Mouse (Mus musculus): ENCODE results near the gene Uchl5. TPM values are rescaled to one million over a fixed set of nuclear protein-coding genes. Genes with fewer than 3 reads are reported as not detected.

The Uchl5 gene
- 57.6 and 61.5 TPM in 2 replicates for polyA plus RNA-seq (2015; fragmentation: Nextera tagmentation; extraction: Ambion mirVana)

DNA sequence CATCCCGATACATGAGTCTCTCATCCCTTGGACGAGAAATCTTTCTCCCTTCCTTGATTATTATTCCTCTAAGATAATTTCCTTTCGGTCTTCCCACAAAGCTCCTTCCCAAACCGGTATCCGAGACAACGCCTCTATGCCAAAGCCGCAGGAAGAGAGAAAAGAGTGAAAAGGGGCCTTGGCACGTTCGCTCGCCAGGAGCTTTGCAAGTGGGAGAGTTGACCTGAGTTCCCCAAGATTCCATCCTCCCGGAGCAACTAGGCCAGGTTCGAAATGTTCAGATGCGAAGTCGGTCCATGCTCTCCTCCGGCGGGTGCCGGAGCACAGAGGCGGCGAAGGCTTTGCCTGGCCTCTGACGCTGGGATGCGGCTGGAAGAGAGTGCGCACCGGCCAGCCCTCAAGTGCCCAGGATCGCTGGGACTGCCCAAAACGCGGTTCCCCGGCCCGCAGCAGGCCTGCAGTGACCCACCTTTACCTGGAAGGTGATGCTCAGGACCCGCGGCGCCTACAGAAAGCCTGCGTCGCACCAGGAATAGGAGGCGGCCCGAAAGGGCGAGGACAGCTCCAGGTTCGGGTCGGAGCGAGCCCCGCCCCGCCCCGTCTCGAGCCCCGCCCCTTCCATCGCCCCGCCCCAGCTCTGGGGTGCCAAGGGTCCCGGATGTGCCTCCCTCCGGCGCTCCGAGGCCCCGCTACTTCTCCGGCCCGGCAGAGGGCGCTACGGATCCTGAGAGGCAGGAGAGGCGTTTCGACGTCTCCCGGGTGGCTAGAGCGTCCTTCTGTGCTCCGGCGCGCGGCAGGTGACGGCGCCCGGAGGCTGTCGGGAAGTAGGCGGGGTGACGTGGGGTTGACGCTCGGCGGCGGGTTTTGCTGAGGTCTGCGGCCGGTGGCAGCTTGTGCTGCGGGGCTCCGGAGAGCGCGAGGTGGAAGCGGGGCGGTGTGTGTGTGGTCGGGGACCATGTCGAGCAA, at the start of gene Uchl5, which contains the start of gene Trove2:
TSS of gene Uchl5 (plus strand) at position 827 of the 966 bp plus-strand sequence.
TSS of gene Trove2 (minus strand) at position 623 of the 966 bp plus-strand sequence.
- under 1% methylated on average over 80 of the region's 84 CpGs for WGBS
- peak within 1 kb of the TSS; percentile 89 for H3K27ac ChIP-seq (replicated peaks)
- H3K4me2 ChIP-seq (replicated peaks; ENCODE audit: low read depth): peak within 1 kb of the TSS; percentile 95
- DNase-seq (ENCODE audit: low spot score) (peak; percentile 99), ATAC-seq (ENCODE audit: low FRiP score, low TSS enrichment) (peak; percentile 97)
- TF ChIP-seq CTCF (IDR thresholded peaks at IDR 0.05; ENCODE audit: low read depth): peak; percentile 97
- peak; percentile 21 for TF ChIP-seq EP300 (optimal IDR thresholded peaks at IDR 0.05)
- H3K4me3 ChIP-seq (ENCODE audit: low read depth, low read length): peak within 1 kb of the TSS; percentile 93
- H3K27me3 ChIP-seq (ENCODE audit: control insufficient read depth, insufficient read depth, low read length): no peaks in the 10 kb centered on the region
- no peaks in the 10 kb centered on the region for H3K4me1 ChIP-seq (replicated peaks; ENCODE audit: control insufficient read depth, insufficient read depth)
- H3K36me3 ChIP-seq (ENCODE audit: control insufficient read depth, insufficient read depth, low read length): no peaks in the 10 kb centered on the region
- no peaks in the 10 kb centered on the region for H3K9me3 ChIP-seq (ENCODE audit: control insufficient read depth, low read length)
- peak within 1 kb of the TSS; percentile 90 for H3K9ac ChIP-seq (ENCODE audit: low read length)

DNA sequence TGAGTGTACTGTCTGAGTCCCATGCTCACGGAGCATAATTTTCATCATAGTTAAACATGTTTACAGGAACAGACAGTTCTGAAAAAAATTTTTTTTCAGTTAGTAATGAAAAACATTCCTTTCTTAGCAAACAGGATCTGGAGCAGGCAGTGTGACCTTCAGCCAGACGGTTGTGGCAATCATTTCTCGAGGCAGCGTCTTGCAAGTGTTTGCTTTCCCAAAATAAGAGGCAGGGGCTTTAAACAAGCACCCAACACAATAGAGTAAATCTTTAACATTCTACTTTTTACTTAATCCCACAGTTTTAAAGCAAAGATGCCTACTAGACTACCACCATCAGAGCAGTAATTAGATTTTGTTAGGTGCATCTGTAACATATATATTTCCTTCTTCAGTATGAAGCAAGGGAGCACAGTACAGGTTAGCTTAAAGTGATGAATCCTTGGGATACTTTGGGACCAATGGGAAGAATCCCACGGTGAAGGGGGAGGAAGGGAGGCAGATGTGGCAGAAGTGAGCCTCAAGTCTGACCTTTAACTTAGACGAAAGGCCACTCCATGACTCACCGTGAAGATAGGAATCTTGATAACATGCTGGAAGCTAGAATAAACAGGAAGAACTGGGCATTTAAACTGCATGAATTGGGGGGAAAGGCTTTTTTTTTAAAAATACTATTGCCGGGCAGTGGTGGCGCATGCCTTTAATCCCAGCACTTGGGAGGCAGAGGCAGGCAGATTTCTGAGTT, 49.2 kb upstream of the Uchl5 start:
- TF ChIP-seq EP300 (optimal IDR thresholded peaks at IDR 0.05) (no peak), CTCF (IDR thresholded peaks at IDR 0.05; ENCODE audit: low read depth) (no peak)
- Histone ChIP-seq H3K4me2 (replicated peaks; ENCODE audit: low read depth) (no peak overlapping the region), H3K9me3 (ENCODE audit: control insufficient read depth, low read length) (no peaks in the 10 kb centered on the region), H3K9ac (ENCODE audit: low read length) (no peak overlapping the region), H3K4me3 (ENCODE audit: low read depth, low read length) (no peak overlapping the region), H3K27ac (replicated peaks) (no peak overlapping the region), H3K4me1 (replicated peaks; ENCODE audit: control insufficient read depth, insufficient read depth) (no peaks in the 10 kb centered on the region), H3K27me3 (ENCODE audit: control insufficient read depth, insufficient read depth, low read length) (no peaks in the 10 kb centered on the region), H3K36me3 (ENCODE audit: control insufficient read depth, insufficient read depth, low read length) (no peaks in the 10 kb centered on the region)
- DNase-seq (ENCODE audit: low spot score): no peak
- WGBS: 40% methylated on average over 9 of the region's 9 CpGs
- no peak for ATAC-seq (ENCODE audit: low FRiP score, low TSS enrichment)

DNA sequence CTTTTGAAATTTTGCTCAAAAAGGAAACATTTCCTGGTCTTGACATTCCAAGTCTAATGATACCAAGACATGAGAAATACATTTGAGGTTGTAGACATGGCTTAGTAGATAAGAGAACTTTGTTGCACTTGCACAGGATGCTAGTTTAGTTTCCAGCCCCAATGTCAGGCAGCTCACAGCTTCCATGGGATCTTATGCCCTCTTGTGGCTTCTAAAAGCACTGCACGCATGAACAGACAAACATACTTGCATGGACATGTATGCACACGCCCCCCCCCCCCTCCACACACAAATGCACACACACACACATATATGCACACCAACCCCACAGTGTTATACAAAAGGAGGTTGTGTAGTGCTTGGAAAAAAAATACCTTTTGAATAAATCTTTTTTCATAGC, 46.2 kb upstream of the Uchl5 start:
- no peaks in the 10 kb centered on the region for H3K9me3 ChIP-seq (ENCODE audit: control insufficient read depth, low read length)
- H3K9ac ChIP-seq (ENCODE audit: low read length): no peak overlapping the region
- H3K4me2 ChIP-seq (replicated peaks; ENCODE audit: low read depth): no peak overlapping the region
- H3K4me3 ChIP-seq (ENCODE audit: low read depth, low read length): no peak overlapping the region
- H3K27me3 ChIP-seq (ENCODE audit: control insufficient read depth, insufficient read depth, low read length): no peaks in the 10 kb centered on the region
- TF ChIP-seq EP300 (optimal IDR thresholded peaks at IDR 0.05) (no peak), CTCF (IDR thresholded peaks at IDR 0.05; ENCODE audit: low read depth) (peak; percentile 67)
- no peaks in the 10 kb centered on the region for H3K4me1 ChIP-seq (replicated peaks; ENCODE audit: control insufficient read depth, insufficient read depth)
- peak; percentile 34 for DNase-seq (ENCODE audit: low spot score)
- H3K36me3 ChIP-seq (ENCODE audit: control insufficient read depth, insufficient read depth, low read length): no peaks in the 10 kb centered on the region
- 73% methylated on average over 2 of the region's 2 CpGs for WGBS
- no peak for ATAC-seq (ENCODE audit: low FRiP score, low TSS enrichment)
- no peak overlapping the region for H3K27ac ChIP-seq (replicated peaks)

DNA sequence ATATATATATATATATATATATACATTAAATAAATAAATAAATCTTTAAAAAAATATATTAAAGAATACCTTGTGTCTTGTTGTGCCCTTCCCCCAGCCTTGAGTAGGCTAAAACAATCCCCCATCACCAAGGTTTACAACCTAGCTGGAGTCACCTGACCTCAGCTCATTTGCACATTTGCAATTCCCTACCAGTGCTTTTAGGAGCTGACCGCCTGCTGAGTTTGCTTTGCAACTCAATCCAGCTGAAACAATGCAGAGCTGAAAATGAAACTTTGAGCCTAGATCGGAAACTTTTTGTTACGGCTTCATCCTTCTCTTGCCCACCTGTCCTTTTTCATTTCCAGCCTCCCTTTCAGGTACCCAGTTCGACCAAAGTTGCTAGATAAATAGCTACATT, 45.4 kb upstream of the Uchl5 start:
- no peak for TF ChIP-seq EP300 (optimal IDR thresholded peaks at IDR 0.05)
- TF ChIP-seq CTCF (IDR thresholded peaks at IDR 0.05; ENCODE audit: low read depth): no peak
- Histone ChIP-seq H3K27ac (replicated peaks) (no peak overlapping the region), H3K36me3 (ENCODE audit: control insufficient read depth, insufficient read depth, low read length) (no peaks in the 10 kb centered on the region), H3K9ac (ENCODE audit: low read length) (no peak overlapping the region), H3K4me3 (ENCODE audit: low read depth, low read length) (no peak overlapping the region), H3K27me3 (ENCODE audit: control insufficient read depth, insufficient read depth, low read length) (no peaks in the 10 kb centered on the region), H3K4me1 (replicated peaks; ENCODE audit: control insufficient read depth, insufficient read depth) (no peaks in the 10 kb centered on the region), H3K9me3 (ENCODE audit: control insufficient read depth, low read length) (no peaks in the 10 kb centered on the region), H3K4me2 (replicated peaks; ENCODE audit: low read depth) (no peak overlapping the region)
- ATAC-seq (ENCODE audit: low FRiP score, low TSS enrichment) (no peak), DNase-seq (ENCODE audit: low spot score) (no peak)
- 62% methylated on average over 4 of the region's 4 CpGs for whole genome bisulfite sequencing

DNA sequence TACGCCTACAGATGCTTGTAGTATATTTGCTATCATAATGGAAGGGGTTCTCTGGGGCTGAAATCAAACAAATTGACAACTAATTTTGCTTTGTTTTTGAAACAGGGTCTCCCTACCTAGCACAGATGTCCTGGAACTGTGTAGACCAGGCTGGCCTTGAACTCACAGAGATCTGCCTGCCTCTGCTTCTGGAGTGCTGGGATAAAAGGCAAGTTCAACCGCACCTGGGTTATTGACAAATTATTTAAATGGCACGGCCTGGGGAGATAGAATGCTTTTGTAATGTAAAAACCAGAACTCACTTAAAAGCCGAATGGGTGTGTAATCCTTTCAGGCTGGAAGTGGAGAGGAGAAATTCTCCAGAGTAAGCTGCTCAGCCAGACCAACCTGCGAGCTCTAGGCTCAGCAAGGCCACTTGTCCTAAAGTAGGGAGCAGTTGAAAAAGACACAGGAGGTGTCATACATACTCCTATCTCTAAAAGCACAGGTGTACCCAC, 43.1 kb upstream of the Uchl5 start:
- Histone ChIP-seq H3K27me3 (ENCODE audit: control insufficient read depth, insufficient read depth, low read length) (no peaks in the 10 kb centered on the region), H3K4me1 (replicated peaks; ENCODE audit: control insufficient read depth, insufficient read depth) (no peaks in the 10 kb centered on the region), H3K27ac (replicated peaks) (no peak overlapping the region), H3K4me2 (replicated peaks; ENCODE audit: low read depth) (no peak overlapping the region), H3K9me3 (ENCODE audit: control insufficient read depth, low read length) (no peaks in the 10 kb centered on the region), H3K9ac (ENCODE audit: low read length) (no peak overlapping the region), H3K36me3 (ENCODE audit: control insufficient read depth, insufficient read depth, low read length) (no peaks in the 10 kb centered on the region), H3K4me3 (ENCODE audit: low read depth, low read length) (no peak overlapping the region)
- WGBS: 72% methylated on average over 5 of the region's 5 CpGs
- no peak for ATAC-seq (ENCODE audit: low FRiP score, low TSS enrichment)
- DNase-seq (ENCODE audit: low spot score): no peak
- no peak for TF ChIP-seq EP300 (optimal IDR thresholded peaks at IDR 0.05)
- TF ChIP-seq CTCF (IDR thresholded peaks at IDR 0.05; ENCODE audit: low read depth): no peak

Measured in stomach, postnatal 0 days (tissue).